Mouse (Mus musculus): ENCODE measurements around the gene Fbxl16. TPM values are rescaled to one million over a fixed set of nuclear protein-coding genes. Genes with fewer than 3 reads are reported as not detected.

The Fbxl16 gene
- polyA plus RNA-seq, 1 experiment from 2014 or later = 43.5 TPM

GRCm38 (mm10) chr17:25781339-25781738, 27.5 kb upstream of the Fbxl16 start:
- H3K9ac ChIP-seq (replicated peaks; ENCODE audit: low read depth, low read length) = no peak overlapping the region
- H3K27ac ChIP-seq (ENCODE audit: low read length) = no peak overlapping the region
- ATAC-seq = no peak
- no peaks in the 10 kb centered on the region for H3K9me3 ChIP-seq (ENCODE audit: control insufficient read depth, low read length)
- H3K4me2 ChIP-seq (ENCODE audit: low read length) = no peak overlapping the region
- no peak overlapping the region for H3K4me3 ChIP-seq (replicated peaks; ENCODE audit: low read length)
- peaks cover 10% of the 10 kb centered on the region; the same call in 1 of the 2 replicates for H3K36me3 ChIP-seq (ENCODE audit: control insufficient read depth, insufficient read depth)
- peaks cover 18% of the 10 kb centered on the region for H3K4me1 ChIP-seq (replicated peaks; ENCODE audit: control insufficient read depth, insufficient read depth, low read length)
- no peaks in the 10 kb centered on the region for H3K27me3 ChIP-seq (replicated peaks; ENCODE audit: control insufficient read depth, insufficient read depth, low read length)
- WGBS = 77% methylated on average over 6 of the region's 6 CpGs

DNA sequence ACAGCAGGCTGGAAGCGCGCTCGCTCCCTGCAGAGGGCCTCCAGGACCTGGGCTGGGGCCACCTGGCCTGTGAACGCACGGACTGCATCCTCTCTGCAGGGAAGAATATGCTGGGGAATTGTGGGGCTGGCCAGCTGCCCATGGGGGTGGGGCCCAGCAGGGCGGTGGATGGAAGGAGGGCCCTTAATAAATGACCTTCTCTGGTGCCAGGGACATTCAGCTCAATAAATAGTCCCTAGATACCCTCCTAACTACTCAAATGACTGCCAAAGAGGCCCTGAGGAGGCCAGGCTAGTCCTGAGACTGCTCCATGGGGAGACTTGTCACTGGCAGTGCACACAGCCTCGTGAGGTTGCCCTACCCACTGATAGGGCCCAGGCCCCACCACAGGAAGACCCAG, 25.8 kb upstream of the Fbxl16 start:
- peaks cover 10% of the 10 kb centered on the region; the same call in 1 of the 2 replicates for H3K36me3 ChIP-seq (ENCODE audit: control insufficient read depth, insufficient read depth)
- no peak overlapping the region for H3K27ac ChIP-seq (ENCODE audit: low read length)
- H3K4me1 ChIP-seq (replicated peaks; ENCODE audit: control insufficient read depth, insufficient read depth, low read length) = peaks cover 18% of the 10 kb centered on the region

DNA sequence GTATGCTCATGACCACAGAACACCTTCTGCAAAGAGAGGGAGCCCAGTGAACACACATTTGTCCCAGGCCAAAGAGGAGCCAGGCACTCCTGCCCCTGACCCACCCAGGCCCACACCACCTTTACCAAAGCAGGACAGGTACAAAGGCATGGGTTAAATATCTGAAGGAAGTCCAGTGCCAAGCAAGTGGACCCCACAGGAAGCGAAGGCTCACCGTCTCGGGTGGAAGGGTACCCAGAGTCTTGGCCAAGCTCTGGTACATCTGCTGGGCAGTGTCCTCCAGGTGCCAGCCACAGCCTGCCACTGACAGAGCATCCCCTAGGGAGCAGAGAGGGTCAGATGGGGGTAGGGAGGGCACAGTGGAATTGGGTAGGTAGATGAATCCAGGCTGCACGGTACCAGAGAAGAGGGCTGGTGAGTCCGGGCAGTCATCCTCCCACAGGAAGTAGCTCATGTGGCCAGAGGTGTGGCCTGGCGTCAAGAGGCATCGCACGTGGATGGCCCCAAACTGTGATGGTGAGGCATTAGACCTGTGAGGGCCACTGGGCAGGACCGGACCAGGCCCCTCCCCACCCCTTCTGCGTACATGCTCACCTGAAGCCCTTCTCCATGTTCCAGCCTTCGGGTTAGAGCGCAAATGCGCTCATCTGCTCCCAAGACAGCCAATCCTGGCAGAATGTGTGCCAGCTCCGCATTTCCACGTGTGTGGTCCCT, 24.9 kb upstream of the Fbxl16 start:
- no peaks in the 10 kb centered on the region for H3K9me3 ChIP-seq (ENCODE audit: control insufficient read depth, low read length)
- H3K4me1 ChIP-seq (replicated peaks; ENCODE audit: control insufficient read depth, insufficient read depth, low read length) = peaks cover 18% of the 10 kb centered on the region
- H3K27me3 ChIP-seq (replicated peaks; ENCODE audit: control insufficient read depth, insufficient read depth, low read length) = no peaks in the 10 kb centered on the region
- 76% methylated on average over 15 of the region's 15 CpGs for WGBS
- ATAC-seq = no peak
- peak overlapping the region; percentile 84 for H3K4me2 ChIP-seq (ENCODE audit: low read length)
- H3K27ac ChIP-seq (ENCODE audit: low read length) = no peak overlapping the region
- peaks cover 10% of the 10 kb centered on the region; the same call in 1 of the 2 replicates for H3K36me3 ChIP-seq (ENCODE audit: control insufficient read depth, insufficient read depth)
- H3K9ac ChIP-seq (replicated peaks; ENCODE audit: low read depth, low read length) = peak overlapping the region; percentile 72
- H3K4me3 ChIP-seq (replicated peaks; ENCODE audit: low read length) = peak overlapping the region; percentile 75

More for the DNA sequence above, 25.8 kb upstream of the Fbxl16 start:
- H3K9me3 ChIP-seq (ENCODE audit: control insufficient read depth, low read length) = no peaks in the 10 kb centered on the region
- no peak overlapping the region for H3K4me2 ChIP-seq (ENCODE audit: low read length)
- H3K4me3 ChIP-seq (replicated peaks; ENCODE audit: low read length) = no peak overlapping the region
- no peak overlapping the region for H3K9ac ChIP-seq (replicated peaks; ENCODE audit: low read depth, low read length)
- WGBS = 70% methylated on average over 7 of the region's 7 CpGs
- ATAC-seq = no peak
- H3K27me3 ChIP-seq (replicated peaks; ENCODE audit: control insufficient read depth, insufficient read depth, low read length) = no peaks in the 10 kb centered on the region

- WGBS = under 1% methylated on average over 23 of the region's 23 CpGs
Measured at GRCm38 (mm10) chr17:25785281-25785745, 23.6 kb upstream of the Fbxl16 start, which contains the start of gene Haghl. Haghl (minus strand) TSS chr17:25785673.

DNA sequence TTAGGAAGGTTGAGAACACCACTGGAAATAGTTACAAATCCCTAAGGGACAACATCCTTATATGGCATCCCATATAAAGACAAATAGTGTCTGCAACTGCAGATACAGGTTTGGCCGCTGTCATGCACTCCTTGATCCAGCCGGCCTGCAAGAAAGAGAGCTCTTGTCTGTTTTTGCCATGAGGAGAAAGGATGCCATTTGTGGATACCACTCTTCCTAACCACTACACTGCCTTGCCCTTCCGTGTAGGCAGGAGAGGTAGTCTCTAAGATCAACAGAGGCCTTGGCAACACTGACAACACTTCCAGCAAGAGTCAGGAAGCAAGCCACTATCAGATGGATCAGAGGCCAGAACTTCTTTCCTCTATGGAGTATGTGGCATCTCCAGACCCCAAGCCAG, 22.6 kb upstream of the Fbxl16 start, which contains the start of gene Ccdc78:
Gene Ccdc78 (plus strand): TSS at position 301 of the 400 bp plus-strand sequence.
- Histone ChIP-seq H3K27ac (ENCODE audit: low read length) (peak within 1 kb of the TSS; percentile 86), H3K27me3 (replicated peaks; ENCODE audit: control insufficient read depth, insufficient read depth, low read length) (no peaks in the 10 kb centered on the region), H3K4me1 (replicated peaks; ENCODE audit: control insufficient read depth, insufficient read depth, low read length) (peaks cover 28% of the 10 kb centered on the region), H3K4me2 (ENCODE audit: low read length) (peak within 1 kb of the TSS; percentile 84), H3K9ac (replicated peaks; ENCODE audit: low read depth, low read length) (peak within 1 kb of the TSS; percentile 72), H3K36me3 (ENCODE audit: control insufficient read depth, insufficient read depth) (peaks cover 10% of the 10 kb centered on the region; the same call in 1 of the 2 replicates), H3K4me3 (replicated peaks; ENCODE audit: low read length) (peak within 1 kb of the TSS; percentile 75), H3K9me3 (ENCODE audit: control insufficient read depth, low read length) (no peaks in the 10 kb centered on the region)
- ATAC-seq = no peak
- 88% methylated on average over 3 of the region's 3 CpGs for WGBS

More at GRCm38 (mm10) chr17:25785281-25785745, 23.6 kb upstream of the Fbxl16 start, which contains the start of gene Haghl:
- peak within 1 kb of the TSS; percentile 84 for H3K4me2 ChIP-seq (ENCODE audit: low read length)
- no peaks in the 10 kb centered on the region for H3K9me3 ChIP-seq (ENCODE audit: control insufficient read depth, low read length)
- H3K4me3 ChIP-seq (replicated peaks; ENCODE audit: low read length) = peak within 1 kb of the TSS; percentile 75
- peak; percentile 86 for ATAC-seq
- H3K4me1 ChIP-seq (replicated peaks; ENCODE audit: control insufficient read depth, insufficient read depth, low read length) = peaks cover 18% of the 10 kb centered on the region
- peak within 1 kb of the TSS; percentile 72 for H3K9ac ChIP-seq (replicated peaks; ENCODE audit: low read depth, low read length)
- H3K27ac ChIP-seq (ENCODE audit: low read length) = peak within 1 kb of the TSS; percentile 86
- H3K27me3 ChIP-seq (replicated peaks; ENCODE audit: control insufficient read depth, insufficient read depth, low read length) = no peaks in the 10 kb centered on the region
- peaks cover 10% of the 10 kb centered on the region; the same call in 1 of the 2 replicates for H3K36me3 ChIP-seq (ENCODE audit: control insufficient read depth, insufficient read depth)

GRCm38 (mm10) chr17:25786781-25787504, 21.9 kb upstream of the Fbxl16 start:
- no peak overlapping the region for H3K9ac ChIP-seq (replicated peaks; ENCODE audit: low read depth, low read length)
- no peak overlapping the region for H3K4me3 ChIP-seq (replicated peaks; ENCODE audit: low read length)
- no peaks in the 10 kb centered on the region for H3K27me3 ChIP-seq (replicated peaks; ENCODE audit: control insufficient read depth, insufficient read depth, low read length)
- no peak for ATAC-seq
- H3K27ac ChIP-seq (ENCODE audit: low read length) = no peak overlapping the region
- H3K4me1 ChIP-seq (replicated peaks; ENCODE audit: control insufficient read depth, insufficient read depth, low read length) = peaks cover 32% of the 10 kb centered on the region
- peaks cover 7% of the 10 kb centered on the region; the same call in 1 of the 2 replicates for H3K36me3 ChIP-seq (ENCODE audit: control insufficient read depth, insufficient read depth)
- H3K4me2 ChIP-seq (ENCODE audit: low read length) = no peak overlapping the region
- H3K9me3 ChIP-seq (ENCODE audit: control insufficient read depth, low read length) = no peaks in the 10 kb centered on the region
- 92% methylated on average over 9 of the region's 9 CpGs for WGBS

DNA sequence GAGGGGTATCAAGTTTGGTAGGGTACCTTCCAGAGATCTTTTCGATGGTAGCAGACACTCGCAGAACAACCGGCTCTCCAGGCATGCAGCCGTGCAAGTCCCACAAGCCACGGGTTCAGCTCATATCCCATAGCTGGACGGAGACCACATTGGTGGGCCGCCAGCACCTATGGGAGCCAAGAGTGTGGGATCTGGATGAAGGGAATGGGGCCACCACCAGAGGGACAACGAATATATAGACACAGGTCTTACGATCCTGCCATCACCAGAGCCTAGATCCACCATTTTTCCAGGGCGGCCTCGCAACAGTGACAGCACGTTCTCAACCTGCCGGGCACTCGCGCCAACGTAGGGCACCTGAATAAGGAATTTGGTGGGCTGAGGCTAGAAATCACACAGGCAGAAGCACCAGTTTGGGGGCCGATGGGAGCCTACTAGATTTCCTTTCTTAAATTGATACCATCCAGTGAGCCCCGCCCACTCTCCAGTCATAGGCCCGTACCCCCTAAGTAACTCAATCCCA, 17.5 kb upstream of the Fbxl16 start:
- Histone ChIP-seq H3K4me3 (replicated peaks; ENCODE audit: low read length) (peak overlapping the region; percentile 80), H3K27me3 (replicated peaks; ENCODE audit: control insufficient read depth, insufficient read depth, low read length) (no peaks in the 10 kb centered on the region), H3K9me3 (ENCODE audit: control insufficient read depth, low read length) (no peaks in the 10 kb centered on the region), H3K4me1 (replicated peaks; ENCODE audit: control insufficient read depth, insufficient read depth, low read length) (peaks cover 40% of the 10 kb centered on the region), H3K4me2 (ENCODE audit: low read length) (peak overlapping the region; percentile 73), H3K27ac (ENCODE audit: low read length) (peak overlapping the region; percentile 95), H3K9ac (replicated peaks; ENCODE audit: low read depth, low read length) (peak overlapping the region; percentile 87), H3K36me3 (ENCODE audit: control insufficient read depth, insufficient read depth) (no peaks in the 10 kb centered on the region)
- WGBS = 18% methylated on average over 19 of the region's 19 CpGs
- peak; percentile 21; the same call in 1 of the 2 replicates for ATAC-seq

DNA sequence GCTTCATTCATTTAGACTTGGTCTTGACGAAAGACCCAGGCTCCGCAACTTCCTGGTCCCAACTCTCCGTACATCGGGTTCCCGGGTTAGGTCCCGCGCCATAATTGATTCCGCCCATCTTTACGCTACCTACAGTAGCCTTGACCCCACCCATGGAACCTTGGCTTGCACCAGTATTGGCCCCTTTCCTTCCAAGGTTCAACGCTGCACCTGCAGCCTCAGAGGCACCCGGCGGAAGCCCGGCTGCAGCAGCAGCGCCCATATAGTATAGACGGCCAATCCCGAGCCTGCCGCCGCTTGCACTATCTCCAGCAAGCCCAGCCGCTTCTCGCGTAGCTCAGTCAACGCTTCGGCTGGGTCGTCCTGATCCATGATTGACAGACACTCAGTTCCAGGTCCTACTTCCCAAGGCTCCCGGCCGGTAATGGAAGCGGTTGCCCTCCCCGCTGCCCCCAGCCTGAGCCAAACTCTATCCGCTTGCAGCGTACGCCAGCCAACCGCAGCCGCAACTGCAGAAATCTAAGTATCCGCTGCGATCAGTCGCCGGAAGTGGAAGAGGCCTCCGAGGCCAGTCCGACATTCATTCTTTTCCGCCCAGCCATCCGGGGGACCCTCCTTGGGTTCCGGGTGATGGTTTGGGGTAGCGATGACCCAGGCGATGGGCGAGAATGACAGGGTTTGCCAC, 16.9 kb upstream of the Fbxl16 start:
- Histone ChIP-seq H3K4me3 (replicated peaks; ENCODE audit: low read length) (peak overlapping the region; percentile 80), H3K9me3 (ENCODE audit: control insufficient read depth, low read length) (no peaks in the 10 kb centered on the region), H3K4me2 (ENCODE audit: low read length) (peak overlapping the region; percentile 73), H3K27ac (ENCODE audit: low read length) (peak overlapping the region; percentile 95), H3K36me3 (ENCODE audit: control insufficient read depth, insufficient read depth) (no peaks in the 10 kb centered on the region), H3K9ac (replicated peaks; ENCODE audit: low read depth, low read length) (peak overlapping the region; percentile 87), H3K4me1 (replicated peaks; ENCODE audit: control insufficient read depth, insufficient read depth, low read length) (peaks cover 46% of the 10 kb centered on the region), H3K27me3 (replicated peaks; ENCODE audit: control insufficient read depth, insufficient read depth, low read length) (no peaks in the 10 kb centered on the region; the same call in 1 of the 2 replicates)
- peak; percentile 67 for ATAC-seq
- under 1% methylated on average over 45 of the region's 45 CpGs for WGBS
